Mouse (Mus musculus) 3134 (cell line): ENCODE measurements at regions not wholly inside any gene's neighbourhood (a gene's known extent, or its start where the extent isn't known, plus 50 kb on each side); places are given as distances from the start of the nearest gene placed in this dataset.
A peak's percentile ranks its signal among the peaks of the same experiment; 100 is the strongest.
"Not testable (repeated sequence)": the region's sequence is repeated elsewhere in the genome, so short reads cannot be mapped to it uniquely, and the experiment has no call there.

Experiments
- DNase-seq: peaks from one replicate; pipeline ENCODE4 v3.0.0-alpha.2; 2011; ENCODE audit warnings: low spot score; ENCODE audit not compliant: insufficient read length; ENCODE audit errors: extremely low read depth

DNA sequence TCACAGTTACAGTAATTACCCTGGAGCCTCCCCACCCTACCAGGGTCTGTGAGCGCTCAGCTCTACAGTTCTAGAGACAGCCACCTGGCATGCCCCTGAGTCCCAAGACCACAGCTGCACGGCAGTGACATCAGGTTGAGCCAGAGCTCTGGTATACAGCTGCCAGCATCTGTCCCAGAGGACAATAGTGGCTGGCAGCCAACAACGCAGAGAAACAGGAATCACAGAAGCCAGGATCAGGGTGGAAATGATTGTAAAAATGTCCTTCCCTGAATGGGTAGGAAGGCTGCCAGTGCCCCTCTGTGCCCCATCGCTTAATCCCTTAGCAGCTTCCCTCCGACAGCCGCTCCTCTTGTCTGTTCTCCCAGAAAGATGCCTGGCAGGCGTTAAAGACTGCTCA is 165.3 kb upstream of the Trpc7 start:
- no peak for DNase-seq

DNA sequence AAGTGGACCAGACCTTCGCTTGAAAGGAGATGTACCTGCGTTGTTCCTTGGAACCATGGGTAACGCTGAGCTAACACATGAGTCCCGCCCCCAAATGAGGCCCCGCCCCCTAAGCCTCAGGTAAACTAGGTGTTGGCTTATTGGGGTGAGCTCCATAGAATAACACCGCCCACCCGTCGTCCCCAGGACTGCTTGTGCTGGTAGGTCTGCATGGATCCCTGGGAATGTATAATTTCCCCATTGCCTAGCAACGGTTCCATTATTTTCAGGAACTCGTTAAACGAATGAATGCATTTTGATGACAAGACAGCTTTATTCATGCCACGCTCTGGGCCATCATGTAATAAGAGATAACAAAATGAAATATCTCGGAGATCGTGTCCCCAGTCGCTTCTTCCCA is 161.0 kb upstream of the Trpc7 start:
- no peak for DNase-seq

DNA sequence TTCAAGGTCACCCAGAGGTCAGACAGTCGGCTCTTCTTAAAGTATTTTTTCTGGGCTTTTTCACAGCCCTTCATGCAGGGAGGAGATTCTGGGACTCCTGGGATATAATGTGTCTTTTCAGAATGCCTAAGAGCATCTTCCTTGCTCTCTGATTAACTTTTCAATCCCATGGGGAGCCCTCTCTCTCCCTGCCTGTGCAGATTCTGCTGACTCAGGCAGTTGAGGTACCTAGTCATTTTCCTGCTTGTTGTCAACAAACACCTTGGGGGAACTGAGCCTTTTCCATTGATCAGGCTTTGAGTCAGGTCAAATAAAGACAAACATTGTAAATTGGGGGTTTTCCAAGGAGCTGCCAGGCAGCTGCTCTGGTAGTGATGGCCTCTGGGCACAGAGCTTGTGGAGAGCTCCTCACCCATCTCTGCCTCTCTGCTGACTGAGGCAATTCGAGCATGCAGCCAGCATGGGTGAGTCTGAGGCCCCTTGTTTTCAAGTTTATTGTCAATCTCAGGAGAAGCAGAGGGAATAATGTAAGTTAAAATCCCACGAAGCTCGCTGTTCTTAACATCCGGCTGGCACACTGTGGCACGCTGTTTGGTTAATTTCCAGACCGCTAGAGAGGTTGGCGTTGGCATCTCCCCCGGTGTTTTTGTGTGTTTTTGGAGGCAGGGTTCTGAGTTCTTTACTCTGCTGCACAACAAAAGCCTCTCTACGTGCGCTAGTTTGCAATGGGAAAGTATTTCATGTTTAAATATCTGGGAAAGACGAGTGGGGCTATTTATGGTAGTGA is 159.8 kb upstream of the Trpc7 start:
- no peak for DNase-seq

DNA sequence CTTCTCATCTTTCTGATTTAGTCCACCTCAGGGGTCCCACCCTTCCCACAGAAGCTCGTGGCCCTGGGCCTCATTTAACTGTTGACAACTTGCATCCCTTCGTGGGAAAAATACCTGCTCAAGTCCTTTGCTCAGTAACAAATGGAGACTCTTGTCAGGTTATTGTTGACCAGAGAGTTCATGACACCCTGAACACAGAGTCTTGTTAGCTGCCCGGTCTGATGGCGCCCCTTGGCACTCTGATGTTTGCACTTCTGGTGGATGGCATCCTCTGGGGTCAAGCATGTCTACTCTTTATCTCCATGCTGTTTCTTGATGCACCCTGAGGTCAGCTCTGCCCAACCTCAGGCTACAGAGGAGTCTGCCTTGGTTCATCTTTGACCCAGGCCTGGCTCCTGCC is 157.6 kb upstream of the Trpc7 start:
- DNase-seq, result no peak

DNA sequence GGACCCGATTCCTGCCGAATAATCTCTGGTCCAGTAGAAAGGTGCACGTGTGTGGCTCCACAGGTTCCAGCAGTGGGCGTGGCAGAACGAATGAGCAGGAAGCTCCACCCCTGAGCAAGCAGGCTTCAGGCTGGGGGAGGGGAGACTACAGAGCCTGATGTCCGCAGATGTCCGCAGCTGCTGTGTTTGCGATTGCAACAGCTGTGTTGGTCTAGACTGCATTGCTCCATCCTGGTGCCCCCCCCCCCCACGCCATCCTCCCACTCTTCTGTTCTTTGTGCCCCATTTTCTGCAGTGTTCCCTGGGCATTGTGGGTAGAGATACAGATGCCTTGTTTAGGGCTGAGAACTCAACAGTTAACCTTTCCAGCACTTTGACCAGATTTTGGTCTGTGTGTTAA is 150.3 kb upstream of the Trpc7 start:
- not testable (repeated sequence) for DNase-seq

DNA sequence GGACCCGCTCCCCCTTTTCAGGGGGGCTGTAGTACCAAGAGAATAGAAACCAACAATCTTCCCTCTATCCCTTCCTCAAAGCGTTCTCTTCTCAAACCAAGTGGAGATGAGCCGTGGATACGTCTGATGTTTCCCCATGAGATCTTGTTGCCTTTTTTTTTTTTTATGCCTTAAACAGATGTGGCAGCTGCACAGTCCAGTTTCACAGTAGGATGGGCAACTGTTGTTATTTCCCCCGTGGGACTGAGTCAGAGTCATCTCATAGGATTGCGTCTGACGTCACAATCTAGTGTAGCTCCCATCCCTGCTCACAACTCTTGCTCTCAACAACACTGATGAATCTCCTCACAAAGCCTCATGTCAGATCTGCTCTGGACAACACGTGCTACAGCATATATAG is 148.7 kb upstream of the Trpc7 start:
- DNase-seq, result no peak

DNA sequence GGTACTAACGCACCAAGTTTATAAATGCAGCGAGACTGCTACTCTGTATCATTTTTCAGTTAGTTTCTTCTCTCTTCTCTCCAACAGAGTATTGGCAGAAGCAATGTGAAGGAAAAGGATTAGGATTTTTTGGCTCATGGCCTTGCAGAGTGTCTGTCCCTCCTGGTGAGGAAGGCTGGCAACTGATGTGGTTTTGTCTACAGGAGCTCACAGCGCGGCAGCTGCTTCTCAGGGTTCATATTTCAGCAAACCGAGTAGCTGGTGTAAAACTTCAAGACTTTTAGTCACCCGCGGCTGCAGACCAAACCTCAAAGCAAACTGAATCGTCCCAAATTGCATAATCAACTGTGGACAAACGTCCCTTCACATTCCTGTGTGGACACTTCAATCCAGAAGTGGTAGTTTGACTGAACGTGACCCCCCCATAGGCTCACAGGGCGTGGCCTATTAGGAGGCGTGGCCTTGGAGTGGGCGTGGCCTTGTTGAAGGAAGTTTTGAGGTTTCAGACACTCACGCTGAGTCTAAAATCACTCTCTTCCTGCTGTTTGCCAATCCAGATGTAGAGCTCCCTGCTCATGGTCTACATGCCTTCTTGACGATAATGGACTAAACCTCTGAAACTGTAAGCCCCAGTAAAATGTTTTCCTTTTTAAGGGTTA is 147.7 kb upstream of the Trpc7 start:
- peak; percentile 28 for DNase-seq

DNA sequence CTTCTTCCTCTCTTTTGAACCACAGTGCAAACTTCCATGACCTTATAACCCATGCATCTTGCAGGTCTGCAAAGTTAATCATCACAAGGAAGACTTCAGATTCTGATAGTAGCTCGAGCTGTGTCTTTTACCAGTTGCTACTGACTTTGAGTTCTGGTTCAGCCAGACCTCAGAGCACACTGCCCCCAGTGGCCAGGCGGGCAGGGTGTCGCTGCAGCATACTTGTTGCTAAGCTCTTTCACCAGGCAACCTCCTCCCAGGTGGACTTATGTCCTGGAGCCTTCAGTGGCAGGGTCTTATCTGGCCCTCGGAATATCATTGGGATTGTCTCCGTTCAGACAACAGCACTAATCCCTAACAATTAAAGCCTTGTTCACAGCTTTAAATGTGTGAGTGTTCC is 146.7 kb upstream of the Trpc7 start:
- DNase-seq, result no peak

DNA sequence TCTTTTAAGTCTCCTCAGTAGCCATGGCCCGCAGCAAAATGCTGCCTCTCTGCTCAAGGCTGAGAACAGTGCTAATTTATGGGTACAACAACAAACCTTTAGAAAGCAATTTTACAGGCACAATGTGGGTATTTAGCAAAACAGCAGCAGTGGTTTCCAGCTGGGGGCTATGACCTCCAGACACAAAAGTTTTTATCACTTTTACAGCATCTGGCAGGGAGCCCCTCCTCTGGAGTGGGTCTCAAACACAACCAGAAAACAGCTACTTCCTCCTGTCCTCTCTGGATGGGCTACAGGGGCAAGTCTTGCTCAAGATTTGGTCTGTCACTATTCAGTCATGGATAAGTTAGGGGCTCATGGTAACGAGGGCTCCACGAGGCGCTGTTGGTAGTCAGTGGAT is 137.1 kb upstream of the Trpc7 start:
- DNase-seq, result no peak

DNA sequence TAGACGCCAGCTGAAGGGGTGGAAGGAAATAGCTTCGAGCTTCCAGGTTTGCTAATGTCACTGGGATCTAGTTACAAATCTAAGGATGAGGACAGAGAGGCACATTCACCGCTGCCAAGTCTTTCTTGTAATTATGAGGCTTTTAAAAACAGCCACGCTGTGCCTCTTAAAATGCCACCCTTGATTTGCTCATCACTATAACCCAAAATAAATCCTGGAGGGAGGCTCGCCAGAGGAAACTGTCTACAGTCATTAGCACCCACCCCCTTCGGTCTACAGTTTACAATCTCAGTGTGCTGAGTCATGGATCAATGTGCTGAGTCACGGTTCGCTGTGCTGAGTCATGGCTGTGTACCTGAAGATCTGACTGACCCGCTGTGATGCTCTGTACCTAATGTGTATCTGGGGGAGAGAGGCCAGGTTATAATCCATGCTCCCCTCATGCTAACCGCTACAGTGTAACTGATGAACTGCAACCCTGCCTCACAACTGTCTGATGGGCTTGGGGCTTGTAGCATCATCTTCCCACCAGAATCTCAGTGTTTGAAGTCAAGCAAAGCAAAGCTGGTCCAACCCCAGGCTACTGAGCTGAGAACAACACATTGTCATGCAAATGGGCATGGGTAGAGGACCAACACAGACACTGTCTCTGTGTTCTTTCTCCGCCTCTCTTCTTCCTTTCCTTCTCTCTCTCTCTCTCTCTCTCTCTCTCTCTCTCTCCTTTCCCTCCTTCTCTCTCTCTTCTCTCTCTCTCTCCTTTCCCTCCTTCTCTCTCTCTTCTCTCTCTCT is 122.0 kb upstream of the Trpc7 start:
- no peak for DNase-seq

DNA sequence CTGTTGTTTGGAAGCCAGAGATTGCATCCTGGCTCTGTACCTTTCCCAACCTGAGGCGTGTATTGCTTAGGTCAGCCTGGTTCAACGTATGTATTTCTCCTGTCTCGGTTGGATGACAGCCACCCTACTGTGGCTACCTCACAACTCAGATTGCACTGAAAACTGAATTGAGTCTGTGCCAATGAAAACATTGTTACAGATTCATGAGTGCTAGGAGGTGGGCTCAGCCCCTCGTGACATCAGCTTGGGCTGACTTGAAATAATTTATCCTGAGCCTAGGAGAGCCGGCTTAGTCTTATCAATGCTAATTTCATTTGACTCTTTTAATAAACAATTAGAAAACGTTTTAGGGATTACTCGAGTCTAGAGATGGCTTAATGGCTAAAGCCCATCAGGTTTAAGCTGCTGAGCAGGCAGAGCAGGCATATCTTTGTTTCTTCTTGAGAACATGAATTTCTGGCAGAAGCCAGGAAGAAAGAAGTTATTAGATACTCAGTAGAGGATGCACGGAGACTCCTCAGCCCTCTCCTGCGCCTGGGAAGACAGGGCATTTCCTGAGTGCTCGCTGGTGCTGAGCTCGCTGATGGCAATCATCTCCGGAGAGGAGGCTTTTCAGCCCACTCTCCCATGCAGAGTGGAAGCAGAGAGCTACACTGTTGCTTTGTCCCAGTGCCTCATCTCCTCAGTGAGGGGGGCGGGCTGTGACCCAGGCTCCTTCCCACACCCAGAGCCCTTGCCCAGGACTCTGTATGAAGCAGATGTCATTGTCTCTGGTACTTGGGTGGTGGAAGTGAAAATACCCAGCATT is 120.9 kb upstream of the Trpc7 start:
- no peak for DNase-seq

DNA sequence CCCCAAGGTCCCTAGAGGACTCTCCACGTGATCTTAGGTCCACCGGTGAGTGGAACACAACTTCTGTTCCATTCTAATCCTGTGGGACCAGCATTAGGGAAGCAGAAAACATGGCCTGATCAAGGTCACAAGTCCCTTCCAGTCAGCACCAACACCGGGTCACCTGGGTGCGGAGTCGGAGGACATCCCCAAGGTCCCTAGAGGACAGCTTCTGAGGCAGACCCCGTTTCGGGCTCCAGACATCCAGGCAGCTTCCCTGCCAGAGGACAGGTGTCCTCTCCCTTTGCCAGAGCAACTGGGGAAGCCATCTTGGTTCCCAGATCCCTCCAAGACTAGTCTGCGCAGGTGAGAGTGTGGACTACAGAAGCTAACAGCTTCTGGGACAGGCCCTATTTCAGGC is 111.4 kb upstream of the Trpc7 start:
- DNase-seq, result not testable (repeated sequence)

DNA sequence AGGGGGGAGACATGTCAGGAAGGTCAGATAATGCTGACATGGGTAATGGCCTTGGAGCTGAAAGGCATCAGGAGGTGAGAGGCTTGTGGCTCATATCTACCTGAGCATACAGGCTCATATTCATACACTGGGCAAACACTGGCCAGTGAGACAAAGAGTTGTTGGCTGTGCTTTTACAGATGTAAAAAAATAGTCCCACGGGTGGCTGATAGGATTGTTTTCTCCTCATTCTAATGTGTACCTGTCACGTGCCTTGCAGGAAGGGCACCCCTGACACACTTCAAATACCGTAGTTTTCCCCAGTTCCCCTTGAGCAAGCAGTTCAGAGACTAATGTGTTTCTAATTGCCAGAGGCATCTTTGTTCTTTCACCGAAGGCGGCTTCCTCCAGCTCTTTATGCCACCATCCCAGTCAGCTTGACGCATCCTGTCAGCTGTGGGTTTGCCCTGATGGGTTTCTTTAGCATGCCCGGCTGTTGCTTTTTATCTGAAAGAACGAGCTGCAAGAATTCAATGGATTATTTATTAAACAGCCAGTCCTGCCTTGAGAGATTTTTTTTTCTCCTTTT is 107.9 kb upstream of the Trpc7 start:
- no peak for DNase-seq

DNA sequence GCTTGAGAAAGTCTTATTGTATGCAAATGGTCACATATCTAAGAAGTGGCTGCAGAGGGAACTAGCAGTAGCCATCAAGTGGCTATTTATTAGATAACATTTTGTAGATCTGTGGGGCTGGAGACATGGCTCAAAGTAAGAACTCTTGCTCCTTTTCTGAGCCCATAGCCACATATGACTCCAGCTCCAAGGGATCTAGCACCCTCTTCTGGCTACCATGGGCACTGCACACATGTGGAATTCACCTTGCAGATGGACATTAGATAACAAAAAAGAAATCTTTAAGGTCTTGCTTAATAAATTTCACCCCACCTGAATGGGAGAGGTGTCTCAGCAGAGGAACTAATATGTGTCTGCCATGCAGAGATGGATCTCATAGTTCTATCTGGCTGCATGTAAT is 96.2 kb upstream of the Trpc7 start:
- DNase-seq, result no peak

DNA sequence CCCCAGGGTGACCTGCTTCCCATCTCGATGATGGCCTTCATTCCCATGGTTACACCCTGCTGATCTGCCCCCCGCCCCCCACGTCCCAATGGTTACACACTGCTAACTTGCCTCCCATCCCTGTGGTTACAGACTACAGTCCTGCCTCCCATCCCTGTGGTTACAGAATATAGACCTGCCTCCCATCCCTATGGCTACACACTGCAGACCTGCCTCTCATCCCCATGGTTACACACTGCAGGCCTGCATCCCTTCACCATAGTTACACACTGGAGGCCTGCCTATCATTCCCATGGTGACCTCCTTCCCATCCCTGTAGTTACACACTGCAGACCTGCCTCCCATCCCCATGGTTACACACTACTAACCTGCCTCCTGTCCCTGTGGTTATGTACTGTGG is 78.3 kb upstream of the Trpc7 start:
- DNase-seq, result no peak

DNA sequence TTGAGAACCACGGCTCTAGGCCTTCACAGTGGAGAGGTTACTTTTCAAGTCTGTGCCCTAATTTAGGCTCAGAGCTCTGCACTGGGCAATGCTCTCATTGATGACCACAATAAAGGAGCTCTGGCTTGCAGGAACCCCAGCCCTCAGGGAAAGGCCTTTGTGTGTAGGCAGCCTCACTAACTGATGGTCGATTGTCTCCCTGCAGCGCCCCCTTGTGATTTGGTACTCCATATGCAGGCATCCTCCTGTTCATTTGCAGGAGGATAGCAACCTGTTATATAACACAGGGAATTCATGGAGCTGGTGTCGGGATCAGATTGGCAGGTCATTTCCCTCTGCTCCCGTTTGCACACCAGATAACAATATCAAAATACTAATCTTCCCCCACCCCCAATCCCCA is 59.6 kb upstream of the Trpc7 start:
- no peak for DNase-seq

DNA sequence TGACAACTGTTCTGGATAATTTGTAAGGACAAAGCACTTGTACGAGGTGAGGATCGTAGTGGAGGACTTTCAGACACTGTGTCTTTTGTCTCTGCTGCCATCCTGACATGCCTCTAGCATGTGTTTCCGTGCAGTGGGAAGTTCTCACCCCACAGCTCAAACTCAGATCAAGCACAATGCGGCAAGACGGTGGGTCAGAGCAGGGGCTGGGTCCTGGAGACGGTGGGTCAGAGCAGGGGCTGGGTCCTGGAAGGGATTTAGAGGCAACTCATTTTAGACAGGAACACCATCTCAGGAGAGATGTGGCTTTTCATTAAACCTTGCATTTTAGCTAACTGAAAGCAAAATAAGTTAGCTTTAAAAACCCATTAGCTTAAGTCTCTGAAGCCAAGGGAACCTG is 52.3 kb upstream of the Trpc7 start:
- no peak for DNase-seq

DNA sequence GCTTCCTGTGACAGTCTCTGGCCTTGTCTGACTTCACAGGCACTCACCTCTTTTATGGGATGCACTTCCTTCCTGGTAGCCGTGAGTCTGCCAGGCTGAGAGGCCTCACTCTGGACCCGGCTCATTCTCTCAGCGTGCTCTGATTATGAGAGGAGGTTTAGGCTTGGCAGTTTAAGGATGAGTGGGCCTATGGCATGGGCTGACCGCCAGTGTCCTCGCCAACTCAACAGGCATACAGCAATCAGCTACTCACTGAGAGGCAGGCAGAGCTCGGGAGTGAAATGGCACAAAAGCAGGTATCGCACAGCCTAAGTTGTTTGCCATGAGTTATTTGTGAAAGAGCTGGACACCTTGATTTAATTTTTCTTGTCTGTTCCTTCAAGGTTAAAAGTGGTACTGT is 51.5 kb upstream of the Trpc7 start:
- DNase-seq, result no peak
